In the genomic region with DNA sequence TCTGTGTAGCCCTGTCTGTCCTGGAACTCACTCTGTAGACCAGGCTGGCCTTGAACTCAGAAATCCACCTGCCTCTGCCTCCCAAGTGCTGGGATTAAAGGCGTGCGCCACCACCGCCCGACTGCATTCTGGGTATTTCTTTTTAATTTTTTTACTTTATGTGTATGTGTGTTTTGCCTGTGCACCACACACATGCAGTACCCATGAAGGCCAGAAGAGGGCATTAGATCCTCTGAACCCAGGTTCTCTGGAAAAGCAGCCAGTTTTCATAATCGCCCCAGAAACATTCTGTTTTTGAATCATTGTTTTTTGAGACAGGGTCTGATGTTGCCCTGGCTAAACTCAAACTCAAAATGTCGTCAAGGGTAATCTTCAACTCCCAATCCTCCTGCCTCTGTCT, we compare ENCODE assay signal across 8 mouse cellular contexts. TPM values are rescaled to one million over a fixed set of nuclear protein-coding genes. Genes with fewer than 3 reads are reported as not detected.
A peak's percentile ranks its signal among the peaks of the same experiment; 100 is the strongest.
DNase-seq lines count a peak whose midpoint lies in the region; ATAC-seq and TF ChIP-seq lines count a peak whose summit lies in the region.

No protein-coding gene starts in this region.

- intact Hi-C loops in left cerebral cortex, adult 2 months (cut with DNase I): loop anchor here (2.0 kb wide), 1 partner anchor 51 kb away; the partner anchor contains the start of gene Fn3krp

- peak; percentile 76 for ATAC-seq in erythroid progenitor cell, adult 5-6 weeks (replicated peaks; ENCODE audit: low FRiP score, poor library complexity, severe bottlenecking)
- peak; percentile 68 for ATAC-seq in megakaryocyte, adult 5-6 weeks (ENCODE audit: poor library complexity, severe bottlenecking)

- DNase-seq in cerebellum, postnatal 36 days: peak; percentile 19 to 25
- DNase-seq in cerebellum, adult 9-10 months: no peak
- peak in 1 of 2 experiments; percentile 49 for DNase-seq in left cerebral cortex, adult 2 months (ENCODE audit: extremely low spot score in 1 of 2, low spot score in 2 of 2)
- DNase-seq in left cerebral cortex, adult 9 months (ENCODE audit: low spot score in 2 of 2): no peak
- DNase-seq in R1 (ENCODE audit: low read depth, low spot score): peak; percentile 64
- no peak for DNase-seq in urinary bladder, postnatal 10 days (ENCODE audit: low spot score)

- no peak overlapping the region for H3K27ac ChIP-seq in left cerebral cortex, adult 2 months

- TF ChIP-seq CTCF in left cerebral cortex, adult 2 months (IDR thresholded peaks at IDR 0.05): peak; percentile 64

- H3K4me3 ChIP-seq in left cerebral cortex, adult 2 months: no peak overlapping the region

RNA-seq across cellular contexts. Expression of gene Wdr45b, which starts 15.4 kb away (rescaled TPM):
- 10 to 100 TPM; 62.1 to 70.9 TPM for total RNA-seq in left cerebral cortex, adult 2 months (2021)
- 25.2 and 30.6 TPM in 2 replicates for total RNA-seq in erythroid progenitor cell, adult 5-6 weeks (2015; ENCODE audit: low replicate concordance)
- total RNA-seq in erythroid progenitor cell, adult 5-6 weeks (2017; ENCODE audit: low replicate concordance): 26.9 and 33.6 TPM in 2 replicates
- 48.1 and 56.5 TPM in 2 replicates for total RNA-seq in megakaryocyte, adult 5-6 weeks (2015)
- 52.1 and 55.1 TPM in 2 replicates for total RNA-seq in megakaryocyte, adult 5-6 weeks (2017)

RNA-seq across cellular contexts. Expression of gene Rab40b, which starts 18.4 kb away (rescaled TPM):
- 10 to 100 TPM; 43.5 to 53.4 TPM for total RNA-seq in left cerebral cortex, adult 2 months (2021)
- not detected in 2 replicates for total RNA-seq in erythroid progenitor cell, adult 5-6 weeks (2015; ENCODE audit: low replicate concordance)
- total RNA-seq in erythroid progenitor cell, adult 5-6 weeks (2017; ENCODE audit: low replicate concordance): 0.90 TPM in 1 of 2 replicates, not detected in the other
- 0.39 TPM in 1 of 2 replicates, not detected in the other for total RNA-seq in megakaryocyte, adult 5-6 weeks (2015)
- not detected in 2 replicates for total RNA-seq in megakaryocyte, adult 5-6 weeks (2017)

RNA-seq across cellular contexts. Expression of gene Fn3krp, which starts 51.6 kb away (rescaled TPM):
- total RNA-seq in left cerebral cortex, adult 2 months (2021): 10 to 100 TPM; 46.2 to 49.0 TPM
- total RNA-seq in erythroid progenitor cell, adult 5-6 weeks (2015; ENCODE audit: low replicate concordance): 107 and 114 TPM in 2 replicates
- total RNA-seq in erythroid progenitor cell, adult 5-6 weeks (2017; ENCODE audit: low replicate concordance): 161 and 188 TPM in 2 replicates
- total RNA-seq in megakaryocyte, adult 5-6 weeks (2015): 5.1 and 5.7 TPM in 2 replicates
- 9.6 and 10.0 TPM in 2 replicates for total RNA-seq in megakaryocyte, adult 5-6 weeks (2017)

Comparison
In these comparisons a context has a peak if more than half of its experiments do, and no peak if none do; other contexts are left out.
1. DNase-seq: peak in cerebellum, postnatal 36 days (2 of 2) and R1 (single experiment); none in cerebellum, adult 9-10 months (single experiment), left cerebral cortex, adult 9 months (0 of 2) and urinary bladder, postnatal 10 days (single experiment).
2. RNA of gene Rab40b, which starts 18.4 kb away (total RNA-seq): 43.5 to 53.4 TPM in left cerebral cortex, adult 2 months; 0.39 TPM in megakaryocyte, adult 5-6 weeks and 0.90 TPM in erythroid progenitor cell, adult 5-6 weeks; every median in the first group is over 10 times any median in the second.
3. RNA of gene Fn3krp, which starts 51.6 kb away (total RNA-seq): 107 to 188 TPM in erythroid progenitor cell, adult 5-6 weeks and 46.2 to 49.0 TPM in left cerebral cortex, adult 2 months; 5.1 to 10.0 TPM in megakaryocyte, adult 5-6 weeks; every median in the first group is over 4 times any median in the second.